Mouse (Mus musculus) liver, embryonic 11.5 days (tissue): ENCODE measurements around the gene Lrat. TPM values are rescaled to one million over a fixed set of nuclear protein-coding genes. Genes with fewer than 3 reads are reported as not detected.

Experiments
- polyA plus RNA-seq: library from polyadenylated mRNA; unstranded; fragments of >200 nt; fragmentation: Nextera tagmentation; extraction: Ambion mirVana; gene quantifications from 2 replicates; pipeline ENCODE4 v1.2.1, GENCODE M21; 2014

Lrat gene
- polyA plus RNA-seq, 1 experiment from 2014 or later = 0.22 TPM

Other genes starting within 250 kb of the Lrat start
- gene Rbm46, start 27.5 kb downstream of the Lrat start, polyA plus RNA-seq = 2.6 and 3.4 TPM in 2 replicates
- gene Fgg, start 103.8 kb upstream of the Lrat start, polyA plus RNA-seq = 178 and 182 TPM in 2 replicates
- 161 and 182 TPM in 2 replicates for gene Fga, start 122.1 kb upstream of the Lrat start, polyA plus RNA-seq
- gene Fgb, start 145.9 kb upstream of the Lrat start, polyA plus RNA-seq = 176 and 188 TPM in 2 replicates
- 92.7 and 103 TPM in 2 replicates for gene Plrg1, start 151.5 kb upstream of the Lrat start, polyA plus RNA-seq
- 0.04 and 0.13 TPM in 2 replicates for gene Dchs2, start 224.0 kb upstream of the Lrat start, polyA plus RNA-seq